Mouse (Mus musculus) midbrain, postnatal 0 days (tissue): ENCODE measurements around the gene Slc2a4. TPM values are rescaled to one million over a fixed set of nuclear protein-coding genes. Genes with fewer than 3 reads are reported as not detected.

Experiments used
- ATAC-seq: fragments of 200-750 bp; cut with Nextera tagmentation; 2 replicates; pipeline ENCODE4 v1.8.0; 2017; ENCODE audit warnings: moderate number of reproducible peaks, mild to moderate bottlenecking, moderate TSS enrichment, moderate library complexity; ENCODE audit not compliant: low FRiP score
- DNase-seq: peaks from one replicate; pipeline ENCODE4 v3.0.0-alpha.2; 2015; ENCODE audit warnings: low spot score
- H3K27ac ChIP-seq: fragments of 300-500 bp; sonication (generic); 2 replicates; pipeline ENCODE4 v1.5.1; 2014; ENCODE audit warnings: low read depth, mild to moderate bottlenecking, low read length, mixed read lengths
- H3K27me3 ChIP-seq: fragments of 300-500 bp; sonication (generic); 2 replicates; pipeline ENCODE4 v1.6.1; 2014; ENCODE audit warnings: low read length, control low read depth, mixed read lengths; ENCODE audit not compliant: insufficient read depth
- H3K36me3 ChIP-seq: fragments of 300-500 bp; sonication (generic); 2 replicates; pipeline ENCODE4 v1.6.1; 2014; ENCODE audit warnings: low read length, control low read depth, mixed read lengths; ENCODE audit not compliant: insufficient read depth
- H3K4me1 ChIP-seq: fragments of 300-500 bp; sonication (generic); 2 replicates; pipeline ENCODE4 v1.6.1; 2014; ENCODE audit warnings: mild to moderate bottlenecking, control low read depth, antibody characterized with exemption, low read length, mixed read lengths; ENCODE audit not compliant: insufficient read depth
- H3K4me2 ChIP-seq: fragments of 300-500 bp; sonication (generic); 2 replicates; pipeline ENCODE4 v1.6.1; 2014; ENCODE audit warnings: low read depth, mild to moderate bottlenecking, low read length, mixed read lengths; ENCODE audit not compliant: poor library complexity, severe bottlenecking
- H3K4me3 ChIP-seq: fragments of 300-500 bp; sonication (generic); 2 replicates; pipeline ENCODE4 v1.5.1; 2014; ENCODE audit warnings: low read depth, mild to moderate bottlenecking, low read length, moderate library complexity
- H3K9ac ChIP-seq: fragments of 300-500 bp; sonication (generic); replicated peaks from 2 replicates; pipeline ENCODE4 v1.6.1; 2014; ENCODE audit warnings: mild to moderate bottlenecking, low read length, moderate library complexity, mixed read lengths; ENCODE audit not compliant: poor library complexity, severe bottlenecking
- H3K9me3 ChIP-seq: fragments of 300-500 bp; sonication (generic); 2 replicates; pipeline ENCODE4 v1.6.1; 2016; ENCODE audit warnings: low read length, control low read depth
- CTCF ChIP-seq: IDR thresholded peaks from 2 replicates; pipeline ENCODE4 v1.5.1; 2016; ENCODE audit warnings: antibody characterized with exemption, mild to moderate bottlenecking
- WGBS: fragments of 180-500 bp; shearing (Covaris S2); extraction: QIAGEN DNeasy Blood & Tissue Kit; methylation state at CpG from one replicate; pipeline ENCODE4 v1.1.7; 2014; 5-methylcytosine and 5-hydroxymethylcytosine counted together
- polyA plus RNA-seq: library from polyadenylated mRNA; unstranded; fragments of >200 nt; fragmentation: Nextera tagmentation; extraction: Ambion mirVana; gene quantifications from 2 replicates; pipeline ENCODE4 v1.2.1, GENCODE M21; 2015
- total RNA-seq: library from RNA; depleted of rRNA; stranded (reverse); fragments of >200 nt; gene quantifications from 2 replicates; pipeline ENCODE4 v1.2.3, GENCODE M21; 2014

The Slc2a4 gene
- total and polyA plus RNA-seq, 2 experiments from 2014 or later, result 4.0 to 8.8 TPM

DNA sequence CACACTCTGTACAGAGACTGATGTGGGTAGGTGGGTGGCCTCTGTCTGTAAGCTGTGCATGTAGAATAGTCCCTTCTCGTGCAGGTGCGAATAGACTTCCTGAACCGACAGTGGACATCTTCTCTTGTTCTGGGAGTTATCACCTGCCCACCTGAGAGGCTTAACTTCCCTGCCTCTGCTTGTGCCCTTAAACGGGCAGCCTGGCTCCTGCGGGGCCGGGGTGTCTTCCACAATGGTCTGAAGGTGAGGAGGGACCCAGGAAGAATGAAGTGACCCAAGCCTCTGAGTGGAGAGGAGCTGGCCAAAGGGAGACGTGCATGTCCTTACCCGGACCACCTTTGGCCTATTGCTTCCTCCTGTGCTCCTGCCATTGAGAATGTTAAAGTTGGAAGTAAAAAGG lies 37.8 kb downstream of the Slc2a4 start:
- 97% methylated on average over 8 of the region's 8 CpGs for WGBS
- no peak for TF ChIP-seq CTCF
- DNase-seq, result no peak
- Histone ChIP-seq H3K4me2 (no peak overlapping the region), H3K36me3 (peaks cover 85% of the 10 kb centered on the region), H3K9ac (no peak overlapping the region), H3K4me3 (no peak overlapping the region), H3K4me1 (peaks cover 7% of the 10 kb centered on the region; the same call in 1 of the 2 replicates), H3K27ac (no peak overlapping the region), H3K9me3 (no peaks in the 10 kb centered on the region), H3K27me3 (no peaks in the 10 kb centered on the region)
- ATAC-seq, result no peak

GRCm38 (mm10) chr11:69909174-69909573 lies 38.8 kb downstream of the Slc2a4 start:
- no peak overlapping the region for H3K27ac ChIP-seq
- ATAC-seq, result no peak
- 86% methylated on average over 5 of the region's 5 CpGs for WGBS

DNA sequence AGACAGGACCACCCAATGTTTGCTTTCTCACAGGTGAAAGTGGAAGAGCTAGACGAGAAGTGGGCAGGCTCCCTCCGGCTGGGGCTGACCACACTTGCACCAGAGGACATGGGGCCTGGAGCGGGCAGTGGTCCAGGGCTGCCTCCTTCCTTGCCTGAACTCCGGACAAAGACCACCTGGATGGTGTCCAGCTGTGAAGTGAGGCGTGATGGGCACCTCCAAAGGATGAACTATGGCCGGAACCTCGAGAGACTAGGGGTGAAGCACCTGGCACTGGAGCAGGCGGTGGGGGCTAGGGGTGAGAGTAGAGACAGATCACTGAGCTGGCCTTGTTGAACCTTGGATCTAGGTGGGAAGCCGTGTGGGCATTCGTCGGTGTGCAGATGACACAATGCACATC lies 39.3 kb downstream of the Slc2a4 start:
- TF ChIP-seq CTCF, result no peak
- DNase-seq (no peak), ATAC-seq (no peak)
- H3K36me3 ChIP-seq, result peaks cover 93% of the 10 kb centered on the region
- WGBS, result 96% methylated on average over 11 of the region's 11 CpGs
- no peak overlapping the region for H3K9ac ChIP-seq
- H3K4me2 ChIP-seq, result no peak overlapping the region
- H3K4me1 ChIP-seq, result no peaks in the 10 kb centered on the region; the same call in 1 of the 2 replicates
- no peaks in the 10 kb centered on the region for H3K27me3 ChIP-seq
- H3K9me3 ChIP-seq, result no peaks in the 10 kb centered on the region
- no peak overlapping the region for H3K27ac ChIP-seq
- no peak overlapping the region for H3K4me3 ChIP-seq

More at GRCm38 (mm10) chr11:69909174-69909573, 38.8 kb downstream of the Slc2a4 start:
- no peak for DNase-seq
- Histone ChIP-seq H3K4me1 (no peaks in the 10 kb centered on the region; the same call in 1 of the 2 replicates), H3K9me3 (no peaks in the 10 kb centered on the region), H3K4me2 (no peak overlapping the region), H3K36me3 (peaks cover 88% of the 10 kb centered on the region), H3K4me3 (no peak overlapping the region), H3K9ac (no peak overlapping the region), H3K27me3 (no peaks in the 10 kb centered on the region)
- TF ChIP-seq CTCF, result no peak

- Histone ChIP-seq H3K36me3 (peaks cover 53% of the 10 kb centered on the region), H3K9ac (no peak overlapping the region), H3K4me2 (no peak overlapping the region), H3K27me3 (no peaks in the 10 kb centered on the region), H3K9me3 (no peaks in the 10 kb centered on the region), H3K4me1 (peaks cover 6% of the 10 kb centered on the region; the same call in 1 of the 2 replicates), H3K4me3 (no peak overlapping the region), H3K27ac (no peak overlapping the region)
- no peak for DNase-seq
- no peak for TF ChIP-seq CTCF
- ATAC-seq, result no peak
- WGBS, result 94% methylated on average over 9 of the region's 9 CpGs
These were observed 43.7 kb downstream of the Slc2a4 start for GRCm38 (mm10) chr11:69904311-69904710.

DNA sequence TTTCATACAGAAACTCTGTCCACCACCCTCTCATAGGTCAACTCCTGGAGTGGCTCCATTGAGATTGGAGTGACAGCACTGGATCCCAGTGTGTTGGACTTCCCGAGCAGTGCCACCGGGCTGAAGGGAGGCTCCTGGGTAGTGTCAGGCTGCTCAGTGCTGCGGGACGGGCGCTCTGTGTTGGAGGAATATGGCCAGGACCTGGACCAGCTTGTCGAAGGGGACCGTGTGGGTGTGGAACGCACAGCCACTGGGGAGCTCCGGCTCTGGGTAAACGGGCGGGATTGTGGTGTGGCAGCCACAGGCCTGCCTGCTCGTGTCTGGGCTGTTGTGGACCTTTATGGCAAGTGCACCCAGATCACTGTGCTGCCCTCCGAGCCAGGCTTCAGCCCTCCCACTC lies 45.0 kb downstream of the Slc2a4 start:
- Histone ChIP-seq H3K4me2 (peak overlapping the region; percentile 86), H3K9me3 (no peaks in the 10 kb centered on the region), H3K4me1 (peaks cover 6% of the 10 kb centered on the region; the same call in 1 of the 2 replicates), H3K27ac (0 out of 2 replicates have a peak overlapping the region, but pooled peaks have one; percentile 94), H3K27me3 (no peaks in the 10 kb centered on the region), H3K4me3 (no peak overlapping the region), H3K36me3 (peaks cover 39% of the 10 kb centered on the region), H3K9ac (peak overlapping the region; percentile 89; the same call in 1 of the 2 replicates)
- ATAC-seq (no peak), DNase-seq (no peak)
- TF ChIP-seq CTCF, result no peak
- 91% methylated on average over 13 of the region's 13 CpGs for WGBS

DNA sequence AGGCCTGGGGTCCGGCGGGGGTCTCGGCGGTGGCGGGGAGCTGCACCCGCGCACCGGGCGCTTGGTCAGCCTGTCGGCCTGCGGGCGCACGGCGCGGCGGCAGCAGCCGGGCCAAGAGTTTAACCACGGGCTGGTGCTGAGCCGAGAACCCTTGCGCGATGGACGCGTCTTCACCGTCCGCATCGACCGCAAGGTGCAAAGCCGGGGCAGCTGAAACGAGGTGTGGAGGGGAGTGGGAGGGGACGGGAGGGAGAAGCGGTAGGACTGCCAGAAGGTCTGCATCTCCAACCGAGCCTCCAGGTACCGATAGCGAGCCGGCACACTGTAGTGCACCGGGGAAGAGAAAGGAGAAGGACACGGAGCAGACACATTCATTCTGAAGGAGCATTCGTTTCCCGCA lies 46.0 kb downstream of the Slc2a4 start:
- no peaks in the 10 kb centered on the region for H3K27me3 ChIP-seq
- peaks cover 6% of the 10 kb centered on the region; the same call in 1 of the 2 replicates for H3K4me1 ChIP-seq
- H3K4me3 ChIP-seq, result peak overlapping the region; percentile 81
- peak overlapping the region; percentile 89 for H3K9ac ChIP-seq
- 0 out of 2 replicates have a peak, but pooled peaks have one; percentile 2 for ATAC-seq
- peak overlapping the region; percentile 94 for H3K27ac ChIP-seq
- TF ChIP-seq CTCF, result no peak
- no peak for DNase-seq
- peaks cover 30% of the 10 kb centered on the region for H3K36me3 ChIP-seq
- peak overlapping the region; percentile 86 for H3K4me2 ChIP-seq
- under 1% methylated on average over 35 of the region's 39 CpGs for WGBS
- no peaks in the 10 kb centered on the region for H3K9me3 ChIP-seq
